Mouse (Mus musculus) kidney, adult 2 months (tissue): Measurements from ENCODE around the gene Fthl17e. TPM values are rescaled to one million over a fixed set of nuclear protein-coding genes. Genes with fewer than 3 reads are reported as not detected.
A peak's percentile ranks its signal among the peaks of the same experiment; 100 is the strongest.
"Not testable (repeated sequence)": the region's sequence is repeated elsewhere in the genome, so short reads cannot be mapped to it uniquely, and the experiment has no call there.

ENCODE experiments used
- DNase-seq: peaks from one replicate; pipeline ENCODE4 v3.0.0; 2021
- H3K27ac ChIP-seq: fragments of 200-500 bp; 2 replicates; pipeline ENCODE4 v1.5.1; 2012; ENCODE audit warnings: low read depth, low read length, control low read depth, inconsistent platforms; ENCODE audit not compliant: insufficient read depth
- H3K27me3 ChIP-seq: fragments of 200-500 bp; replicated peaks from 2 replicates; pipeline ENCODE4 v1.6.1; 2012; ENCODE audit warnings: mild to moderate bottlenecking, moderate library complexity, low read length, inconsistent platforms; ENCODE audit not compliant: control insufficient read depth, insufficient read depth
- H3K36me3 ChIP-seq: fragments of 200-500 bp; 2 replicates; pipeline ENCODE4 v1.6.1; 2012; ENCODE audit warnings: mild to moderate bottlenecking, moderate library complexity, low read length, inconsistent platforms; ENCODE audit not compliant: control insufficient read depth, insufficient read depth
- H3K4me1 ChIP-seq: fragments of 200-500 bp; 2 replicates; pipeline ENCODE4 v1.6.1; 2011; ENCODE audit warnings: low read length; ENCODE audit not compliant: control insufficient read depth, insufficient read depth
- H3K4me3 ChIP-seq: fragments of 200-500 bp; 2 replicates; pipeline ENCODE4 v1.5.1; 2011; ENCODE audit warnings: mild to moderate bottlenecking, low read depth, low read length, control low read depth; ENCODE audit not compliant: insufficient read depth
- CTCF ChIP-seq: fragments of 200-500 bp; conservative IDR thresholded peaks from 2 replicates; pipeline ENCODE4 v1.5.1; 2011; ENCODE audit warnings: low read depth, mild to moderate bottlenecking, control low read depth, low read length, moderate library complexity, mixed read lengths; ENCODE audit not compliant: insufficient read depth, insufficient read length
- WGBS: fragments of 180-500 bp; shearing (Covaris S2); methylation state at CpG from one replicate; pipeline ENCODE4 v1.1.7; 2018; 5-methylcytosine and 5-hydroxymethylcytosine counted together
- polyA plus RNA-seq: library from polyadenylated mRNA; depleted of rRNA; stranded (reverse); fragments of >200 nt; gene quantifications from 2 replicates; pipeline ENCODE4 v1.2.3, GENCODE M21; 2012; rRNA removed

The Fthl17e gene
- polyA plus RNA-seq, 1 experiment: not detected

- 4% methylated on average over 9 of the region's 10 CpGs for WGBS
- not testable (repeated sequence) for H3K4me3 ChIP-seq, H3K4me1 ChIP-seq, H3K27ac ChIP-seq, H3K27me3 ChIP-seq, H3K36me3 ChIP-seq
- peak; percentile 79 for DNase-seq
- TF ChIP-seq CTCF: peak; percentile 35
Observed at GRCm38 (mm10) chrX:9077699-9078098, 44.4 kb downstream of the Fthl17e start.

Other genes with a start within 250 kb of the Fthl17e start
- not detected in 2 replicates for gene Ssxb5, start 229.8 kb upstream of the Fthl17e start, polyA plus RNA-seq
- gene Gm6592, start 189.5 kb upstream of the Fthl17e start, polyA plus RNA-seq: not detected in 2 replicates
- gene Gm5751, start 159.2 kb upstream of the Fthl17e start, polyA plus RNA-seq: not detected in 2 replicates
- 0.97 and 1.1 TPM in 2 replicates for gene B630019K06Rik, start 141.1 kb upstream of the Fthl17e start, polyA plus RNA-seq
- gene Fthl17b, start 70.5 kb upstream of the Fthl17e start, polyA plus RNA-seq: not detected in 2 replicates
- gene Fthl17c, start 56.9 kb upstream of the Fthl17e start, polyA plus RNA-seq: not detected in 2 replicates
- gene Fthl17d, start 46.7 kb upstream of the Fthl17e start, polyA plus RNA-seq: not detected in 2 replicates
- not detected in 2 replicates for gene Fthl17f, start 29.5 kb downstream of the Fthl17e start, polyA plus RNA-seq
- not detected in 2 replicates for gene 4930402K13Rik, start 71.1 kb downstream of the Fthl17e start, polyA plus RNA-seq
- 0.50 and 0.72 TPM in 2 replicates for gene Lancl3, start 166.4 kb downstream of the Fthl17e start, polyA plus RNA-seq
- not detected in 2 replicates for gene Gm14862, start 223.4 kb downstream of the Fthl17e start, polyA plus RNA-seq
- gene Xk, start 239.3 kb downstream of the Fthl17e start, polyA plus RNA-seq: 0.28 and 0.37 TPM in 2 replicates